Mouse (Mus musculus) lung, adult 2 months (tissue): ENCODE data around the gene Hnrnpd.

Experiments used
- CTCF ChIP-seq: fragments of 200-500 bp; IDR thresholded peaks from 2 replicates; pipeline ENCODE4 v1.5.1; 2011; ENCODE audit warnings: mild to moderate bottlenecking, low read length, control low read depth; ENCODE audit not compliant: insufficient read depth
- POLR2A ChIP-seq: fragments of 200-500 bp; IDR thresholded peaks from 2 replicates; pipeline ENCODE4 v1.6.1; 2011; ENCODE audit warnings: low read depth, mild to moderate bottlenecking, control low read depth, low read length, borderline replicate concordance; ENCODE audit errors: extremely low read depth

- no peak for TF ChIP-seq CTCF
- peak; percentile 72; the same call in 1 of the 2 replicates for TF ChIP-seq POLR2A
Observed at GRCm38 (mm10) chr5:99978699-99979442, at the start of gene Hnrnpd, which contains the start of gene 4930524J08Rik.
